Mouse (Mus musculus) hindbrain, postnatal 0 days (tissue): ENCODE measurements around the gene Fam50b. TPM values are rescaled to one million over a fixed set of nuclear protein-coding genes. Genes with fewer than 3 reads are reported as not detected.

Source experiments
- ATAC-seq: fragments of 200-750 bp; cut with Nextera tagmentation; 2 replicates; pipeline ENCODE4 v1.8.0; 2017; ENCODE audit warnings: mild to moderate bottlenecking, moderate TSS enrichment, moderate library complexity
- DNase-seq: peaks from one replicate; pipeline ENCODE4 v3.0.0-alpha.2; 2015; ENCODE audit warnings: low spot score
- H3K27ac ChIP-seq: fragments of 300-500 bp; sonication (generic); 2 replicates; pipeline ENCODE4 v1.5.1; 2014; ENCODE audit warnings: mild to moderate bottlenecking
- H3K27me3 ChIP-seq: fragments of 300-500 bp; sonication (generic); 2 replicates; pipeline ENCODE4 v1.6.1; 2014; ENCODE audit warnings: low read length, mixed read lengths; ENCODE audit not compliant: insufficient read depth
- H3K36me3 ChIP-seq: fragments of 300-500 bp; sonication (generic); 2 replicates; pipeline ENCODE4 v1.6.1; 2014; ENCODE audit warnings: low read length, mixed read lengths; ENCODE audit not compliant: insufficient read depth
- H3K4me1 ChIP-seq: fragments of 300-500 bp; sonication (generic); 2 replicates; pipeline ENCODE4 v1.6.1; 2014; ENCODE audit warnings: antibody characterized with exemption, low read length, mixed read lengths; ENCODE audit not compliant: insufficient read depth
- H3K4me2 ChIP-seq: fragments of 300-500 bp; sonication (generic); 2 replicates; pipeline ENCODE4 v1.6.1; 2014; ENCODE audit warnings: low read depth, mild to moderate bottlenecking, low read length, moderate library complexity, mixed read lengths
- H3K4me3 ChIP-seq: fragments of 300-500 bp; sonication (generic); 2 replicates; pipeline ENCODE4 v1.5.1; 2014; ENCODE audit warnings: low read length
- H3K9ac ChIP-seq: fragments of 300-500 bp; sonication (generic); replicated peaks from 2 replicates; pipeline ENCODE4 v1.6.1; 2014; ENCODE audit warnings: mild to moderate bottlenecking, low read length, moderate library complexity, mixed read lengths
- H3K9me3 ChIP-seq: fragments of 300-500 bp; sonication (generic); 2 replicates; pipeline ENCODE4 v1.6.1; 2016; ENCODE audit warnings: low read length, mixed read lengths
- CTCF ChIP-seq: IDR thresholded peaks from 2 replicates; pipeline ENCODE4 v1.5.1; 2016; ENCODE audit warnings: antibody characterized with exemption, control low read depth, low read depth
- WGBS: fragments of 180-500 bp; shearing (Covaris S2); extraction: QIAGEN DNeasy Blood & Tissue Kit; methylation state at CpG from one replicate; pipeline ENCODE4 v1.1.7; 2014; 5-methylcytosine and 5-hydroxymethylcytosine counted together
- polyA plus RNA-seq: library from polyadenylated mRNA; unstranded; fragments of >200 nt; fragmentation: Nextera tagmentation; extraction: Ambion mirVana; gene quantifications from 2 replicates; pipeline ENCODE4 v1.2.1, GENCODE M21; 2015
- total RNA-seq: library from RNA; depleted of rRNA; stranded (reverse); fragments of >200 nt; gene quantifications from 2 replicates; pipeline ENCODE4 v1.2.3, GENCODE M21; 2014

The Fam50b gene
- total and polyA plus RNA-seq, 2 experiments from 2014 or later = 0.19 TPM; not detected in 1

DNA sequence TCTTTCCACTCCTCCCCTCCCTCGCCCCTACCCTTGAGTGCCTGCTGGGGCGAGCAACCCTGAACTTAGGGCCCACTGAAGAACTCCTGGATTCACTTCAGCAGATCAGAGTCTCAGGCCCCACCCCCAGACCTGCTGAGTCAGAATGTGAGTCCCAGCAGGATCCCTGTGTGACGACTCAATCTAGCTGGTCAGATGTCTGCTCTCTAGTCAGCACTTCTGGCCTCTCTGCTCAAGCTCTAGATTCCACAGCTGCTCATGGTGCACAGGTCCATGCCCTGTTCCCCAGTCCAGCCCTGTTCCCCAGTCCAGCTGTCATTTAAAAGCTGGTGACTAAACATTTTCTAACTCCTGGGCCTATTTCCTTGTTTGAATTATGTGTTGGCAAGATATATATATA is 13.9 kb downstream of the Fam50b start:
- no peak for TF ChIP-seq CTCF
- Histone ChIP-seq H3K4me2 (no peak overlapping the region), H3K9me3 (no peaks in the 10 kb centered on the region), H3K4me3 (no peak overlapping the region), H3K27ac (no peak overlapping the region), H3K4me1 (no peaks in the 10 kb centered on the region; the same call in 1 of the 2 replicates), H3K36me3 (no peaks in the 10 kb centered on the region), H3K9ac (no peak overlapping the region), H3K27me3 (no peaks in the 10 kb centered on the region)
- ATAC-seq = no peak
- WGBS = 43% methylated on average over 3 of the region's 3 CpGs
- DNase-seq = no peak

DNA sequence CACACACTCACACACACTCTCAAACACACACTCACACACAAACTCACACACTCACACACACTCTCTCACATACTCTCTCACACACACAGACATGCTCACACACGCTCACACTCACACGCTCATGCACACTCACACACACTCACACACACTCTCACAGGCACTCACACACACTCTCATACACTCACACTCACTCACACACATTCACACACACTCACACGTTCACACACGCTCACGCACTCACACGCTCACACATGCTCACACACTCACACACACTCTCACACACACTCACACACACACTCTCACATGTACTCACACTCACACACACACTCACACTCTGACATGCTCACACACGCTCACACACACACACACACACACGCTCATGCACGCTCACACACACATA is 24.6 kb downstream of the Fam50b start:
- TF ChIP-seq CTCF = no peak
- Histone ChIP-seq H3K9me3 (no peaks in the 10 kb centered on the region), H3K27ac (no peak overlapping the region), H3K9ac (no peak overlapping the region), H3K27me3 (no peaks in the 10 kb centered on the region), H3K4me2 (no peak overlapping the region), H3K4me3 (no peak overlapping the region), H3K4me1 (peaks cover 6% of the 10 kb centered on the region; the same call in 1 of the 2 replicates), H3K36me3 (no peaks in the 10 kb centered on the region)
- DNase-seq (no peak), ATAC-seq (no peak)
- over 99% methylated on average over 9 of the region's 9 CpGs for WGBS

DNA sequence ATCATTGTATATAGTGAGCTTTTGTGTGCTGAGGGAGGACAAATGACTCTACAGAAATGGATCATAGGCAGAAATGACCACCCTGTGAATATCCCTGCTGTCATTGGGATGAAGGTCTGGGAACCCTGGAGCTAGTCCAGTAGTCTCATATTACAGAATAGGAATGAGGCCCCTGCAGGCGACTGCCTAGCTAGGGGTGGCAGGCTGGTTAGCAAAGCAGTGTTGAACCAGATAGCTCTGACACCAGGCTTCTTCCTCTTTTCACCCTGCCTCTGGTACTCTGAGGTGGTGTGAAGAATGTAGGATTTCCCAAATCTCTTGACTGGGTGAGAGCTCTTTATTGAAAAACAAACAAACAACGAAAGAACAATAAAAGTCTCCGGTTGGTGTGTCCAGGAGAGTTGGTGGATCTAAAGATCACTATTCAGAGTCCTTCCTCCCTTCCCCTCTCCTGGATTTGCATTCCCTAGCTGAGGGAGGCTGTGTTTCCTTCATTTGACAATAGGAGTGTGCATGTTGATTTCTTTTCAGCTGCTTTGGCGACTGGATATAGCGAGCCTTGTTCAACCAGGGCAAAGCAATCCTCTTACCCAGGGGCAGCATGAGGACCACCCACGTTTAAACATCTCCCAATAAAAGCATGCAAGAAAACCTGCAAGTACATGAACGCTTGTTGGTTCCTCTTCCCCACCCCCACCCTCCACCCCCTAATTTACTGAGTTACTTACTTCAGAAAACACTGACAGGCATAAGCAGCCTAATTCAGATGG is 26.1 kb downstream of the Fam50b start:
- Histone ChIP-seq H3K4me2 (no peak overlapping the region), H3K9me3 (no peaks in the 10 kb centered on the region), H3K36me3 (no peaks in the 10 kb centered on the region), H3K27ac (no peak overlapping the region), H3K27me3 (no peaks in the 10 kb centered on the region), H3K9ac (no peak overlapping the region), H3K4me3 (no peak overlapping the region), H3K4me1 (peaks cover 6% of the 10 kb centered on the region; the same call in 1 of the 2 replicates)
- peak; percentile 20 for DNase-seq
- ATAC-seq = 0 out of 2 replicates have a peak, but pooled peaks have one; percentile 59
- no peak for TF ChIP-seq CTCF
- 19% methylated on average over 7 of the region's 7 CpGs for WGBS

DNA sequence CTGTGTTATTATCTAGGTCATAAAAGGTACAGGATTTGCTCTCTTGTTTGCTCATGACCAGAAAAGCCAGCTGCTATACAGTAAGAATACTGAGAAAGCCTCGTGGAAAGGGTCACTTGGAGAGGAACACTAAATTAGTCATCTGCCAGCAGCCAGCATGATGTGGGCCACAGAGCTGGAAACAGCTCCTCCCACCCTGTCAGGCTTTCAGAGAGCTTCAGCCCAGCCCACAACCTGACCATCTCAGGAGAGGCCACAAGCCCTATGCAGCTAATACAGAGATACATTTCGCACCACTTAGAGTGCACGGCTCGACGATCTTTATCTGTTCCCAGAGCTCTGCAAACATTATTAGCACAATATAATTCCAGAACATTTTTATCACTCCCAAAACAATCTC is 27.5 kb downstream of the Fam50b start:
- 56% methylated on average over 5 of the region's 5 CpGs for WGBS
- no peak overlapping the region for H3K9ac ChIP-seq
- ATAC-seq (0 out of 2 replicates have a peak, but pooled peaks have one; percentile 67), DNase-seq (peak; percentile 12)
- H3K4me3 ChIP-seq = no peak overlapping the region
- H3K4me2 ChIP-seq = no peak overlapping the region
- H3K9me3 ChIP-seq = no peaks in the 10 kb centered on the region
- H3K27me3 ChIP-seq = no peaks in the 10 kb centered on the region
- peaks cover 6% of the 10 kb centered on the region; the same call in 1 of the 2 replicates for H3K4me1 ChIP-seq
- no peaks in the 10 kb centered on the region for H3K36me3 ChIP-seq
- H3K27ac ChIP-seq = no peak overlapping the region
- TF ChIP-seq CTCF = no peak

DNA sequence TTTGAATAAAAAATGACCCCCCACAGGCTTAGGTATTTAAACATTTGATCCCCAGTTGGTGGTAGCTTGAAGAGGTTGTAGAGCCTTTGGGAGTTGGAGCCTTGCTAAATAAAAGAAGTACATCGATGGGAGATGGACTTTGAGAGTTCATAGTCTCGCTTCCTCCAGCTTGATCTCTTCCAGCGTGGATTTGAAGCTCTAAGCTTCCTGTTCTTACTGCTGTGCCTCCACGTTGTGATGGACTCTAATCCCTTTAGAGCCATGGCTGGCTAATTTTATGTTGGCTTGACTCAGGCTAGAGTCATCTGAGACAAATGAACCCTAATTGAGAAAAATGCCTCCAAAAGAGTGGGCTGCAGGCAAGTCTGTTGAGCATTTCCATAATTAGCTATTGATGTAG is 28.2 kb downstream of the Fam50b start:
- H3K4me2 ChIP-seq = no peak overlapping the region
- no peaks in the 10 kb centered on the region for H3K9me3 ChIP-seq
- 44% methylated on average over 4 of the region's 4 CpGs for WGBS
- H3K4me1 ChIP-seq = peaks cover 6% of the 10 kb centered on the region; the same call in 1 of the 2 replicates
- H3K36me3 ChIP-seq = no peaks in the 10 kb centered on the region
- no peaks in the 10 kb centered on the region for H3K27me3 ChIP-seq
- no peak for TF ChIP-seq CTCF
- H3K4me3 ChIP-seq = no peak overlapping the region
- ATAC-seq (no peak), DNase-seq (no peak)
- no peak overlapping the region for H3K27ac ChIP-seq
- no peak overlapping the region for H3K9ac ChIP-seq

DNA sequence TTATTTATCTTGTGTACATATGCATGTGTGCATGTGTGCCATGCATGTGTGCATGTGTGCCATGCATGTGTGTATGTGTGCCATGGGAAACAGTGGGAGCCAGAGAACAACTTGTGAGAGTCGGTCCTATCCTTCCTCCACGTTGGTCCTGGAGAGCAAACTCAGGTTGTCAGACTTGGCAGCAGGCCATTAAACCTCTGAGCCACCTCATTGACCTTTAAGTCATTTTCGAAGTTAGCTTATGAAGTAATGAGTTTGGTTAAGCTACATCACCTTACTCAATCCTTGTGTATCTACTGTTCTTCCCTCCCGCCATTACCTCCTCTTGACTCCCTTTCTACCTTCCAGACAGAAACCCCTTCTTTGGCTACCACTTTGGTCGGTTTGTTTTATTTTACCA is 30.6 kb downstream of the Fam50b start:
- DNase-seq (no peak), ATAC-seq (no peak)
- no peaks in the 10 kb centered on the region for H3K9me3 ChIP-seq
- no peak overlapping the region for H3K27ac ChIP-seq
- no peak overlapping the region for H3K9ac ChIP-seq
- no peaks in the 10 kb centered on the region for H3K36me3 ChIP-seq
- WGBS = 90% methylated on average over 5 of the region's 5 CpGs
- H3K27me3 ChIP-seq = no peaks in the 10 kb centered on the region
- H3K4me1 ChIP-seq = peaks cover 3% of the 10 kb centered on the region; the same call in 1 of the 2 replicates
- TF ChIP-seq CTCF = no peak
- H3K4me2 ChIP-seq = no peak overlapping the region
- H3K4me3 ChIP-seq = no peak overlapping the region

DNA sequence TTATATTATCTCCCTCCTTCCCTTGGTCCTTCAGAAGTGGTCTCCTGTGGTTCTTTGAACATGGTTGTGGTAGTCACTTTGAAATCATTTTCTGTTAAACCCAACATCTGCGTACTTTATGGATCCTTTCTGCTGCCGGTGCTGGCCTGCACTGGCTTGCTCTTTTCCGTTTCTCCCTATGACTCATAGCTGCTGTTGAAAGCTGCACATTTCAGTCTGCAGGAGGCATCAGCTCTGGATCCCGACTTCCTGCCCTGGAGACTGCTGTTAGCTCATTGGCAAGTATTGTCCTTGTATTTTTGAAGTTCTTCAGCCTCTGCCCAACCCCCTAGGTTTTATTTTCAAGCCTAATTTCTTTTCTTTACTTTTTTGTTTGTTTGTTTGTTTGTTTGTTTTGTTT is 31.9 kb downstream of the Fam50b start:
- Histone ChIP-seq H3K9ac (no peak overlapping the region), H3K27me3 (no peaks in the 10 kb centered on the region), H3K36me3 (no peaks in the 10 kb centered on the region), H3K27ac (no peak overlapping the region), H3K4me3 (no peak overlapping the region), H3K9me3 (no peaks in the 10 kb centered on the region), H3K4me2 (no peak overlapping the region), H3K4me1 (no peaks in the 10 kb centered on the region)
- TF ChIP-seq CTCF = no peak
- ATAC-seq (no peak), DNase-seq (no peak)
- WGBS = 73% methylated on average over 4 of the region's 4 CpGs
